Mouse (Mus musculus): ENCODE results near the gene Cacna2d3. TPM values are rescaled to one million over a fixed set of nuclear protein-coding genes. Genes with fewer than 3 reads are reported as not detected.

The Cacna2d3 gene
- polyA plus RNA-seq, 1 experiment, result 0.22 TPM

- no peak for DNase-seq
- H3K27ac ChIP-seq (ENCODE audit: insufficient read depth, low read depth, low read length), result no peak overlapping the region
- H3K4me1 ChIP-seq (ENCODE audit: control insufficient read depth, insufficient read depth, low read length), result no peaks in the 10 kb centered on the region
- no peaks in the 10 kb centered on the region for H3K27me3 ChIP-seq (replicated peaks; ENCODE audit: control insufficient read depth, insufficient read depth, low read length)
- no peak overlapping the region for H3K4me3 ChIP-seq (ENCODE audit: insufficient read depth, low read depth, low read length)
- TF ChIP-seq CTCF (conservative IDR thresholded peaks at IDR 0.05; ENCODE audit: insufficient read depth, insufficient read length, low read depth, low read length) (no peak), POLR2A (IDR thresholded peaks at IDR 0.05; ENCODE audit: low read depth, low read length) (no peak)
- 50% methylated on average over 4 of the region's 4 CpGs for WGBS
- no peaks in the 10 kb centered on the region for H3K36me3 ChIP-seq (ENCODE audit: control insufficient read depth, insufficient read depth, low read length)
Observed at GRCm38 (mm10) chr14:29442476-29442875, 279.2 kb downstream of the Cacna2d3 start.

- DNase-seq, result peak; percentile 10
- H3K27me3 ChIP-seq (replicated peaks; ENCODE audit: control insufficient read depth, insufficient read depth, low read length), result no peaks in the 10 kb centered on the region
- TF ChIP-seq CTCF (conservative IDR thresholded peaks at IDR 0.05; ENCODE audit: insufficient read depth, insufficient read length, low read depth, low read length), result no peak
- TF ChIP-seq POLR2A (IDR thresholded peaks at IDR 0.05; ENCODE audit: low read depth, low read length), result no peak
- no peak overlapping the region for H3K4me3 ChIP-seq (ENCODE audit: insufficient read depth, low read depth, low read length)
- WGBS, result 24% methylated on average over 7 of the region's 7 CpGs
- H3K36me3 ChIP-seq (ENCODE audit: control insufficient read depth, insufficient read depth, low read length), result no peaks in the 10 kb centered on the region
- no peak overlapping the region for H3K27ac ChIP-seq (ENCODE audit: insufficient read depth, low read depth, low read length)
- H3K4me1 ChIP-seq (ENCODE audit: control insufficient read depth, insufficient read depth, low read length), result no peaks in the 10 kb centered on the region
Observed at GRCm38 (mm10) chr14:29438666-29439065, 283.0 kb downstream of the Cacna2d3 start.

- H3K27me3 ChIP-seq (replicated peaks; ENCODE audit: control insufficient read depth, insufficient read depth, low read length), result no peaks in the 10 kb centered on the region
- TF ChIP-seq POLR2A (IDR thresholded peaks at IDR 0.05; ENCODE audit: low read depth, low read length), result no peak
- TF ChIP-seq CTCF (conservative IDR thresholded peaks at IDR 0.05; ENCODE audit: insufficient read depth, insufficient read length, low read depth, low read length), result no peak
- no peaks in the 10 kb centered on the region for H3K36me3 ChIP-seq (ENCODE audit: control insufficient read depth, insufficient read depth, low read length)
- no peak overlapping the region for H3K27ac ChIP-seq (ENCODE audit: insufficient read depth, low read depth, low read length)
- DNase-seq, result no peak
- H3K4me1 ChIP-seq (ENCODE audit: control insufficient read depth, insufficient read depth, low read length), result no peaks in the 10 kb centered on the region
- H3K4me3 ChIP-seq (ENCODE audit: insufficient read depth, low read depth, low read length), result no peak overlapping the region
- WGBS, result 58% methylated on average over 3 of the region's 3 CpGs
Observed at GRCm38 (mm10) chr14:29438251-29438650, 283.4 kb downstream of the Cacna2d3 start.

- no peak overlapping the region for H3K4me3 ChIP-seq (ENCODE audit: insufficient read depth, low read depth, low read length)
- H3K27ac ChIP-seq (ENCODE audit: insufficient read depth, low read depth, low read length), result no peak overlapping the region
- H3K4me1 ChIP-seq (ENCODE audit: control insufficient read depth, insufficient read depth, low read length), result no peaks in the 10 kb centered on the region
- DNase-seq, result no peak
- H3K36me3 ChIP-seq (ENCODE audit: control insufficient read depth, insufficient read depth, low read length), result no peaks in the 10 kb centered on the region
- TF ChIP-seq POLR2A (IDR thresholded peaks at IDR 0.05; ENCODE audit: low read depth, low read length) (no peak), CTCF (conservative IDR thresholded peaks at IDR 0.05; ENCODE audit: insufficient read depth, insufficient read length, low read depth, low read length) (no peak)
- H3K27me3 ChIP-seq (replicated peaks; ENCODE audit: control insufficient read depth, insufficient read depth, low read length), result no peaks in the 10 kb centered on the region
Observed at GRCm38 (mm10) chr14:29435203-29435602, 286.5 kb downstream of the Cacna2d3 start.

GRCm38 (mm10) chr14:29433716-29434115 lies 287.9 kb downstream of the Cacna2d3 start:
- no peak for DNase-seq

GRCm38 (mm10) chr14:29433076-29433714 lies 288.5 kb downstream of the Cacna2d3 start:
- no peak for DNase-seq
- WGBS, result 68% methylated on average over 5 of the region's 5 CpGs
- TF ChIP-seq POLR2A (IDR thresholded peaks at IDR 0.05; ENCODE audit: low read depth, low read length), result no peak
- no peak for TF ChIP-seq CTCF (conservative IDR thresholded peaks at IDR 0.05; ENCODE audit: insufficient read depth, insufficient read length, low read depth, low read length)
- H3K27ac ChIP-seq (ENCODE audit: insufficient read depth, low read depth, low read length), result no peak overlapping the region
- no peaks in the 10 kb centered on the region for H3K27me3 ChIP-seq (replicated peaks; ENCODE audit: control insufficient read depth, insufficient read depth, low read length)
- no peaks in the 10 kb centered on the region for H3K36me3 ChIP-seq (ENCODE audit: control insufficient read depth, insufficient read depth, low read length)
- H3K4me3 ChIP-seq (ENCODE audit: insufficient read depth, low read depth, low read length), result no peak overlapping the region
- H3K4me1 ChIP-seq (ENCODE audit: control insufficient read depth, insufficient read depth, low read length), result no peaks in the 10 kb centered on the region

More at GRCm38 (mm10) chr14:29433716-29434115, 287.9 kb downstream of the Cacna2d3 start:
- Histone ChIP-seq H3K36me3 (ENCODE audit: control insufficient read depth, insufficient read depth, low read length) (no peaks in the 10 kb centered on the region), H3K4me3 (ENCODE audit: insufficient read depth, low read depth, low read length) (no peak overlapping the region), H3K27ac (ENCODE audit: insufficient read depth, low read depth, low read length) (no peak overlapping the region), H3K27me3 (replicated peaks; ENCODE audit: control insufficient read depth, insufficient read depth, low read length) (no peaks in the 10 kb centered on the region), H3K4me1 (ENCODE audit: control insufficient read depth, insufficient read depth, low read length) (no peaks in the 10 kb centered on the region)
- WGBS, result 91% methylated on average over 3 of the region's 3 CpGs
- TF ChIP-seq POLR2A (IDR thresholded peaks at IDR 0.05; ENCODE audit: low read depth, low read length) (no peak), CTCF (conservative IDR thresholded peaks at IDR 0.05; ENCODE audit: insufficient read depth, insufficient read length, low read depth, low read length) (no peak)

GRCm38 (mm10) chr14:29429788-29430187 lies 291.9 kb downstream of the Cacna2d3 start:
- Histone ChIP-seq H3K4me1 (ENCODE audit: control insufficient read depth, insufficient read depth, low read length) (peaks cover 4% of the 10 kb centered on the region; the same call in 1 of the 2 replicates), H3K27ac (ENCODE audit: insufficient read depth, low read depth, low read length) (no peak overlapping the region), H3K36me3 (ENCODE audit: control insufficient read depth, insufficient read depth, low read length) (no peaks in the 10 kb centered on the region), H3K27me3 (replicated peaks; ENCODE audit: control insufficient read depth, insufficient read depth, low read length) (no peaks in the 10 kb centered on the region), H3K4me3 (ENCODE audit: insufficient read depth, low read depth, low read length) (no peak overlapping the region)
- WGBS, result 71% methylated on average over 2 of the region's 2 CpGs
- TF ChIP-seq POLR2A (IDR thresholded peaks at IDR 0.05; ENCODE audit: low read depth, low read length), result no peak
- no peak for TF ChIP-seq CTCF (conservative IDR thresholded peaks at IDR 0.05; ENCODE audit: insufficient read depth, insufficient read length, low read depth, low read length)
- no peak for DNase-seq

Data from kidney, adult 2 months (tissue).